Mouse (Mus musculus) midbrain, embryonic 10.5 days (tissue): ENCODE data around the gene Hoxd12. TPM values are rescaled to one million over a fixed set of nuclear protein-coding genes. Genes with fewer than 3 reads are reported as not detected.

Experiments used
- microRNA counts: library from miRNA; unstranded; fragments of <30 nt; microRNA quantifications from one replicate; lab custom pipeline; 2017
- microRNA-seq: library from miRNA; unstranded; fragments of <30 nt; microRNA quantifications from one replicate; pipeline ENCODE4, GENCODE M21; 2017
- polyA plus RNA-seq: library from polyadenylated mRNA; unstranded; fragments of >200 nt; fragmentation: Nextera tagmentation; extraction: Ambion mirVana; gene quantifications from 2 replicates; pipeline ENCODE4 v1.2.1, GENCODE M21; 2016

Hoxd12 gene
- polyA plus RNA-seq, 1 experiment from 2014 or later, result not detected

MicroRNAs within 50 kb of the gene (microRNA counts, 519-probe panel; counts per million panel counts)
- microRNA mmu-miR-10b (lab: Ali Mortazavi, UCI), result not detected

Small RNA genes within 50 kb of the gene (microRNA-seq; reads per million reads assigned to microRNA genes)
- gene Gm44463, result not detected
- 147 reads per million, percentile 55 among the genes with 10 or more reads in this experiment for gene Mir10b

Other genes starting within 250 kb of the Hoxd12 start
- 40.4 and 47.0 TPM in 2 replicates for gene Lnpk, start 95.6 kb upstream of the Hoxd12 start, polyA plus RNA-seq
- 0.17 and 0.50 TPM in 2 replicates for gene Evx2, start 15.5 kb upstream of the Hoxd12 start, polyA plus RNA-seq
- 0.05 TPM in 1 of 2 replicates, not detected in the other for gene Hoxd13, start 6.7 kb upstream of the Hoxd12 start, polyA plus RNA-seq
- gene Hoxd11, start 4.5 kb downstream of the Hoxd12 start, polyA plus RNA-seq, result not detected in 2 replicates
- gene Hoxd10, start 16.9 kb downstream of the Hoxd12 start, polyA plus RNA-seq, result not detected in 2 replicates
- gene Hoxd9, start 22.7 kb downstream of the Hoxd12 start, polyA plus RNA-seq, result not detected in 2 replicates
- gene Hoxd8, start 29.6 kb downstream of the Hoxd12 start, polyA plus RNA-seq, result not detected in 2 replicates
- gene Hoxd3, start 36.9 kb downstream of the Hoxd12 start, polyA plus RNA-seq, result 0.06 TPM in 1 of 2 replicates, not detected in the other
- not detected in 2 replicates for gene Hoxd4, start 36.9 kb downstream of the Hoxd12 start, polyA plus RNA-seq
- gene Gm28230, start 51.7 kb downstream of the Hoxd12 start, polyA plus RNA-seq, result not detected in 2 replicates
- gene Hoxd1, start 88.0 kb downstream of the Hoxd12 start, polyA plus RNA-seq, result not detected in 2 replicates
- 106 and 107 TPM in 2 replicates for gene Mtx2, start 150.8 kb downstream of the Hoxd12 start, polyA plus RNA-seq